Mouse (Mus musculus): Measurements from ENCODE around the gene Abat.

- no peak for TF ChIP-seq MAFK (IDR thresholded peaks at IDR 0.05; ENCODE audit: insufficient read depth, low read depth, low read length)
- TF ChIP-seq HCFC1 (IDR thresholded peaks at IDR 0.05; ENCODE audit: borderline replicate concordance, insufficient read depth, low read length) = no peak
Observed at GRCm38 (mm10) chr16:8534466-8535200, 21.4 kb downstream of the Abat start.
